Mouse (Mus musculus) T-helper 17 cell (primary cell): ENCODE measurements around the gene Cct7.

Experiments used
- in situ Hi-C, 2 experiments: fragments of 300-600 bp; cut with MboI, MseI; formaldehyde crosslinking; loops; 1 replicate in 1 of 2; 2 replicates in 1 of 2; pipeline ENCODE4 v1.15.1; 2025; ENCODE audit warnings: high pct_unique_total_duplicates in 2 of 2

Gene Cct7

GRCm38 (mm10) chr6:85501571-85502102, 50.3 kb downstream of the Cct7 start:
- in situ Hi-C loops: no loop called here

GRCm38 (mm10) chr6:85502103-85502910, 51.0 kb downstream of the Cct7 start:
- in situ Hi-C loops: no loop called here

- in situ Hi-C loops: no loop called here
These were observed 51.6 kb downstream of the Cct7 start, which contains the start of gene Fbxo41 for GRCm38 (mm10) chr6:85502911-85503250. TSS of gene Fbxo41 (minus strand) at chr6:85502994.

- in situ Hi-C loops: no loop called here
These were observed 53.6 kb downstream of the Cct7 start for GRCm38 (mm10) chr6:85504908-85505307.

- in situ Hi-C loops: no loop called here
These were observed 57.3 kb downstream of the Cct7 start for GRCm38 (mm10) chr6:85508602-85509001.

- in situ Hi-C loops: no loop called here
These were observed 59.2 kb downstream of the Cct7 start for GRCm38 (mm10) chr6:85510476-85510875.

- in situ Hi-C loops: no loop called here
These were observed 60.2 kb downstream of the Cct7 start for GRCm38 (mm10) chr6:85511286-85512055.

- in situ Hi-C loops: no loop called here
These were observed 60.7 kb downstream of the Cct7 start for GRCm38 (mm10) chr6:85512056-85512440.

GRCm38 (mm10) chr6:85512577-85513530, 61.5 kb downstream of the Cct7 start:
- in situ Hi-C loops: no loop called here

- in situ Hi-C loops: no loop called here
These were observed 62.2 kb downstream of the Cct7 start, which contains the start of gene Egr4 for GRCm38 (mm10) chr6:85513531-85513910. TSS of gene Egr4 (minus strand) at chr6:85513589.

- in situ Hi-C loops: no loop called here
These were observed 64.6 kb downstream of the Cct7 start for GRCm38 (mm10) chr6:85515941-85516340.
